Mouse (Mus musculus) bone marrow macrophage, adult 2 months (primary cell): ENCODE data around the gene Fgfr2. TPM values are rescaled to one million over a fixed set of nuclear protein-coding genes. Genes with fewer than 3 reads are reported as not detected.

Experiments
- H3K27ac ChIP-seq: 2 replicates; pipeline ENCODE4 v1.5.1; 2012; ENCODE audit warnings: low read depth, low read length; ENCODE audit not compliant: insufficient read depth
- H3K4me1 ChIP-seq: 2 replicates; pipeline ENCODE4 v1.6.1; 2012; ENCODE audit warnings: low read length; ENCODE audit not compliant: control insufficient read depth, insufficient read depth
- H3K4me3 ChIP-seq: 2 replicates; pipeline ENCODE4 v1.5.1; 2012; ENCODE audit warnings: mild to moderate bottlenecking, low read length, moderate library complexity; ENCODE audit not compliant: insufficient read depth
- CTCF ChIP-seq: IDR thresholded peaks from 2 replicates; pipeline ENCODE4 v1.5.1; 2012; ENCODE audit warnings: low read depth, mild to moderate bottlenecking, low read length, moderate library complexity
- POLR2A ChIP-seq: IDR thresholded peaks from 2 replicates; pipeline ENCODE4 v1.6.1; 2012; ENCODE audit warnings: mild to moderate bottlenecking, low read depth, low read length, borderline replicate concordance
- polyA plus RNA-seq: library from polyadenylated mRNA; stranded (reverse); fragments of >200 nt; gene quantifications from 2 replicates; pipeline ENCODE4 v1.2.4, GENCODE M21; 2012; ENCODE audit not compliant: missing spikeins, insufficient read depth, insufficient read length

Fgfr2 gene
- polyA plus RNA-seq, 1 experiment, result 0.27 TPM

- Histone ChIP-seq H3K27ac (no peak overlapping the region), H3K4me1 (peaks cover 10% of the 10 kb centered on the region), H3K4me3 (no peak overlapping the region)
- no peak for TF ChIP-seq CTCF
Measured at GRCm38 (mm10) chr7:130726724-130727422, 2396.3 kb downstream of the Fgfr2 start.

- Histone ChIP-seq H3K27ac (peak overlapping the region; percentile 6; the same call in 1 of the 2 replicates), H3K4me1 (peaks cover 10% of the 10 kb centered on the region)
Measured at GRCm38 (mm10) chr7:130726185-130726584, 2397.0 kb downstream of the Fgfr2 start.

GRCm38 (mm10) chr7:130720646-130721335 lies 2402.4 kb downstream of the Fgfr2 start:
- TF ChIP-seq POLR2A, result no peak
- Histone ChIP-seq H3K4me1 (peaks cover under 1% of the 10 kb centered on the region), H3K27ac (no peak overlapping the region), H3K4me3 (no peak overlapping the region)

More at GRCm38 (mm10) chr7:130726185-130726584, 2397.0 kb downstream of the Fgfr2 start:
- TF ChIP-seq CTCF (no peak), POLR2A (no peak)
- no peak overlapping the region for H3K4me3 ChIP-seq

GRCm38 (mm10) chr7:130719931-130720598 lies 2403.1 kb downstream of the Fgfr2 start:
- no peak overlapping the region for H3K27ac ChIP-seq
- TF ChIP-seq CTCF (no peak), POLR2A (no peak)

GRCm38 (mm10) chr7:130716989-130717388 lies 2406.2 kb downstream of the Fgfr2 start:
- no peak for TF ChIP-seq POLR2A
- no peak for TF ChIP-seq CTCF
- no peak overlapping the region for H3K27ac ChIP-seq
- H3K4me1 ChIP-seq, result no peaks in the 10 kb centered on the region
- H3K4me3 ChIP-seq, result no peak overlapping the region

More at GRCm38 (mm10) chr7:130719931-130720598, 2403.1 kb downstream of the Fgfr2 start:
- H3K4me1 ChIP-seq, result no peaks in the 10 kb centered on the region
- H3K4me3 ChIP-seq, result no peak overlapping the region

GRCm38 (mm10) chr7:130716341-130716740 lies 2406.8 kb downstream of the Fgfr2 start:
- H3K27ac ChIP-seq, result no peak overlapping the region
- TF ChIP-seq CTCF (no peak), POLR2A (no peak)
- H3K4me1 ChIP-seq, result no peaks in the 10 kb centered on the region
- H3K4me3 ChIP-seq, result no peak overlapping the region

- no peak overlapping the region for H3K4me3 ChIP-seq
- TF ChIP-seq CTCF (no peak), POLR2A (no peak)
- H3K27ac ChIP-seq, result no peak overlapping the region
- no peaks in the 10 kb centered on the region for H3K4me1 ChIP-seq
Measured at GRCm38 (mm10) chr7:130715467-130715866, 2407.7 kb downstream of the Fgfr2 start.

- no peak for TF ChIP-seq CTCF
- TF ChIP-seq POLR2A, result no peak
- Histone ChIP-seq H3K4me1 (peaks cover 2% of the 10 kb centered on the region; the same call in 1 of the 2 replicates), H3K4me3 (no peak overlapping the region), H3K27ac (no peak overlapping the region)
Measured at GRCm38 (mm10) chr7:130713319-130713718, 2409.8 kb downstream of the Fgfr2 start.

- no peak overlapping the region for H3K4me3 ChIP-seq
- TF ChIP-seq POLR2A (no peak), CTCF (no peak)
- no peak overlapping the region for H3K27ac ChIP-seq
- peaks cover 2% of the 10 kb centered on the region; the same call in 1 of the 2 replicates for H3K4me1 ChIP-seq
Measured at GRCm38 (mm10) chr7:130711851-130712250, 2411.3 kb downstream of the Fgfr2 start.
